Comparison of ENCODE assay signal across 16 mouse cellular contexts in the genomic region with DNA sequence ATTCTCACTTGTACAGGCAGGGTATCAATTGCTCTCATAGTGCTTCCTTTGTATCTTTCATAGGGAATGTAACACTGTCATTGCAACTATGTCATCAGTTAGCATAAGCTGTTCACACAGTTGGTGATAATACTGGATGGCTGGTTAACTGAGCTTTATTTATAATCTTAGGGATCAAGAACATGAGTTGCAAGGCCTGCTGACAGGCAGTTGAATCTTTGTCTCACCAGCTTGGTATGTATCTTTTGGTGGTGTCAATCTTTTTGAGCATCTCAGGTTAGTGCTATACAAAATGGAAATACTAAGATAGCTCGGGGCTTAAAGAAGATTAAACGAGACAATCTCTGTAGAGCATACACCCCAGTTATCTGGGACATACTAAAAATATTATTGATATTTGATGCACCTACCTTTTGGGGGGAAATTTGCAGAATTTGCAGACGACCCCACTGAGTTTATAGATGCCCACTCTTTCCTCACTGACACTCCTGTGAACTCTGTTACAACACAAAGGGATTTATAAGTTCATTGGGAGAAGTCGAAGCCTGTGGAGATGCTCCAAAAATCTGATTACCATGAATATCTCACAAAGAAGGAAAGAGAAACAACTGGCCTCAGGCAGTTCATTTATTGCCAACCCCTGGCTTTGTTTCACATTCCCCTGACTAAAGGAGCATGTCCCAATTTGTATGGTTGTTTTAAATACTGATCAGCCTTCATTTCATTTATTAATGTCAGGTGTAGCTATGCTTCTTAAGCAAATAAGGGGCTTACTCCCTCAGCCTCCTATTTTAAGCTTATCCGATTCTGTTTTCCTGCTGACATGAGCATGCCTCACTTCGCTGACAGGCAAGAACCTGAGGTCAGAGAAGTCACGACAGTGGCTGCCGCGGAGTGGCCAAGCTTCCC.
DNase-seq lines count a peak whose midpoint lies in the region; ATAC-seq and TF ChIP-seq lines count a peak whose summit lies in the region.
"Had no signal": no experiment of that assay in that cellular context is flagged by ENCODE, and none has a peak within 500 bp of the region (broad histone marks: within the 10 kb centered on the region; RNA-seq: fewer than 3 reads in every experiment).

No protein-coding gene starts in this region.

- H3K4me3 ChIP-seq in heart, adult 2 months = no peak overlapping the region
- H3K4me3 ChIP-seq in heart, embryonic 11.5 days (ENCODE audit: low read depth, low read length) = no peak overlapping the region
- H3K4me3 ChIP-seq in kidney, postnatal 0 days (replicated peaks; ENCODE audit: low read depth, low read length) = no peak overlapping the region
- no peak overlapping the region for H3K4me3 ChIP-seq in myocyte
- no peak overlapping the region for H3K4me3 ChIP-seq in cerebellum, adult 2 months (replicated peaks; ENCODE audit: insufficient read depth, low read depth, low read length)
- H3K4me3 ChIP-seq: forebrain, embryonic 13.5 days; midbrain, embryonic 13.5 days had no signal

- H3K4me2 ChIP-seq in heart, embryonic 11.5 days = no peak overlapping the region
- H3K4me2 ChIP-seq in kidney, postnatal 0 days (ENCODE audit: low read length) = no peak overlapping the region
- H3K4me2 ChIP-seq in myocyte (ENCODE audit: low read depth) = peak overlapping the region; percentile 30
- H3K4me2 ChIP-seq: forebrain, embryonic 13.5 days; midbrain, embryonic 13.5 days had no signal

- no peaks in the 10 kb centered on the region for H3K36me3 ChIP-seq in heart, adult 2 months (ENCODE audit: control insufficient read depth, insufficient read depth, low read length)
- no peaks in the 10 kb centered on the region for H3K36me3 ChIP-seq in heart, embryonic 11.5 days (ENCODE audit: control insufficient read depth, insufficient read depth, low read length)
- no peaks in the 10 kb centered on the region for H3K36me3 ChIP-seq in kidney, postnatal 0 days (ENCODE audit: insufficient read depth, low read length)
- H3K36me3 ChIP-seq in myocyte (ENCODE audit: control insufficient read depth, insufficient read depth) = no peaks in the 10 kb centered on the region
- H3K36me3 ChIP-seq: midbrain, embryonic 13.5 days had no signal

- no peak for TF ChIP-seq POLR2A in heart, adult 2 months (IDR thresholded peaks at IDR 0.05; ENCODE audit: insufficient read depth, low read depth, low read length)
- no peak for TF ChIP-seq POLR2A in myocyte (IDR thresholded peaks at IDR 0.05; ENCODE audit: insufficient read length, low read depth)
- no peak for TF ChIP-seq POLR2A in cerebellum, adult 2 months (IDR thresholded peaks at IDR 0.05; ENCODE audit: borderline replicate concordance, insufficient read depth, low read length)

- H3K9ac ChIP-seq in heart, adult 2 months (ENCODE audit: low read depth, low read length) = no peak overlapping the region
- no peak overlapping the region for H3K9ac ChIP-seq in heart, embryonic 11.5 days (ENCODE audit: low read depth, low read length)
- H3K9ac ChIP-seq in kidney, postnatal 0 days (ENCODE audit: low read depth, low read length) = no peak overlapping the region
- H3K9ac ChIP-seq: forebrain, embryonic 13.5 days; liver, embryonic 14.5 days; midbrain, embryonic 13.5 days had no signal

- TF ChIP-seq CTCF in heart, adult 2 months (IDR thresholded peaks at IDR 0.05) = no peak
- TF ChIP-seq CTCF in kidney, postnatal 0 days (IDR thresholded peaks at IDR 0.05; ENCODE audit: low read depth) = no peak
- TF ChIP-seq CTCF in cerebellum, adult 2 months (IDR thresholded peaks at IDR 0.05; ENCODE audit: borderline replicate concordance, insufficient read depth, low read depth, low read length) = no peak

- 38% methylated on average over 9 of the region's 9 CpGs for WGBS in heart, adult 2 months
- WGBS in heart, embryonic 11.5 days (ENCODE audit: insufficient replicate concordance) = 40% methylated on average over 9 of the region's 9 CpGs
- 65% methylated on average over 9 of the region's 9 CpGs for WGBS in kidney, postnatal 0 days
- 43% methylated on average over 9 of the region's 9 CpGs for whole genome bisulfite sequencing in cerebellum, adult 2 months

- DNase-seq in heart, adult 2 months = no peak
- DNase-seq in kidney, postnatal 0 days (ENCODE audit: low spot score) = no peak
- DNase-seq in kidney, adult 9 months = no peak
- peak; percentile 78 for DNase-seq in Muller cell, postnatal 12 days (ENCODE audit: inconsistent ontology term)
- no peak for DNase-seq in cerebellum, adult 2 months
- DNase-seq: cerebellum, adult 11-12 months; kidney, adult 8-10 months; left cerebral cortex, postnatal 4 days; thymus, postnatal 4 days had no signal

- H3K4me1 ChIP-seq in heart, adult 2 months (ENCODE audit: control insufficient read depth, insufficient read depth, low read length) = 0 out of 2 replicates have a peak, but pooled peaks cover 3% of the 10 kb centered on the region
- no peaks in the 10 kb centered on the region for H3K4me1 ChIP-seq in heart, embryonic 11.5 days (ENCODE audit: control insufficient read depth, insufficient read depth, low read length)
- H3K4me1 ChIP-seq in kidney, postnatal 0 days (replicated peaks; ENCODE audit: insufficient read depth, low read length) = no peaks in the 10 kb centered on the region
- no peaks in the 10 kb centered on the region for H3K4me1 ChIP-seq in cerebellum, adult 2 months (ENCODE audit: control insufficient read depth, insufficient read depth, low read length)
- H3K4me1 ChIP-seq: forebrain, embryonic 13.5 days; midbrain, embryonic 13.5 days had no signal

- intact Hi-C loops in heart, adult 2 months (cut with DNase I) = no loop called here

- H3ac ChIP-seq in myocyte (ENCODE audit: control insufficient read depth, insufficient read length) = no peak overlapping the region

- peak overlapping the region; percentile 52 for H3K27ac ChIP-seq in heart, adult 2 months
- H3K27ac ChIP-seq in heart, embryonic 11.5 days (ENCODE audit: low read depth, low read length) = no peak overlapping the region
- H3K27ac ChIP-seq in kidney, postnatal 0 days = 0 out of 2 replicates have a peak overlapping the region, but pooled peaks have one; percentile 54
- no peak overlapping the region for H3K27ac ChIP-seq in cerebellum, adult 2 months (ENCODE audit: insufficient read depth, low read length)
- H3K27ac ChIP-seq: forebrain, embryonic 13.5 days; liver, embryonic 14.5 days; macrophage; midbrain, embryonic 13.5 days had no signal

- no peaks in the 10 kb centered on the region for H3K79me2 ChIP-seq in heart, adult 2 months (replicated peaks; ENCODE audit: control insufficient read depth, insufficient read depth, low read length)
- H3K79me2 ChIP-seq in myocyte (ENCODE audit: control insufficient read depth, insufficient read depth) = no peaks in the 10 kb centered on the region

- 0 out of 2 replicates have a peak, but pooled peaks cover 2% of the 10 kb centered on the region for H3K9me3 ChIP-seq in heart, embryonic 11.5 days (replicated peaks; ENCODE audit: control insufficient read depth, low read length)
- no peaks in the 10 kb centered on the region for H3K9me3 ChIP-seq in kidney, postnatal 0 days (replicated peaks; ENCODE audit: low read length)
- H3K9me3 ChIP-seq: midbrain, embryonic 13.5 days had no signal

- H3K27me3 ChIP-seq in heart, adult 2 months (ENCODE audit: control insufficient read depth, insufficient read depth, low read length) = no peaks in the 10 kb centered on the region
- H3K27me3 ChIP-seq in heart, embryonic 11.5 days (ENCODE audit: control insufficient read depth, insufficient read depth, low read length) = no peaks in the 10 kb centered on the region
- no peaks in the 10 kb centered on the region for H3K27me3 ChIP-seq in kidney, postnatal 0 days (ENCODE audit: insufficient read depth, low read length)
- no peaks in the 10 kb centered on the region for H3K27me3 ChIP-seq in myocyte (ENCODE audit: control insufficient read depth, insufficient read depth, insufficient read length)
- no peaks in the 10 kb centered on the region; the same call in 1 of the 2 replicates for H3K27me3 ChIP-seq in cerebellum, adult 2 months (ENCODE audit: control insufficient read depth, insufficient read depth, low read length)
- H3K27me3 ChIP-seq: forebrain, embryonic 13.5 days; midbrain, embryonic 13.5 days had no signal

- no peak for ATAC-seq in heart, embryonic 11.5 days (replicated peaks; ENCODE audit: insufficient number of reproducible peaks, low FRiP score, low TSS enrichment)
- ATAC-seq in kidney, postnatal 0 days (replicated peaks; ENCODE audit: low FRiP score, low read depth) = no peak
- ATAC-seq: forebrain, embryonic 13.5 days; hindbrain, embryonic 16.5 days; midbrain, embryonic 13.5 days had no signal

- TF ChIP-seq EP300 in heart, adult 2 months (IDR thresholded peaks at IDR 0.05; ENCODE audit: insufficient read depth, low read depth, low read length) = no peak

TF ChIP-seq in myocyte, 11 proteins besides CTCF, POLR2A, EP300 and RAD21:
- TF ChIP-seq MYOD1 (IDR thresholded peaks at IDR 0.05; ENCODE audit: control insufficient read depth in 1 of 3, insufficient read length in 2 of 3, low read depth in 2 of 3) (peak in 2 of 3 experiments; percentile 31 to 46), CEBPB (IDR thresholded peaks at IDR 0.05; ENCODE audit: insufficient read depth, poor library complexity, severe bottlenecking) (0 out of 2 replicates have a peak, but pooled peaks have one; percentile 8), MAX (IDR thresholded peaks at IDR 0.05; ENCODE audit: low read depth) (no peak)

Comparison
In these comparisons a context has a peak if more than half of its experiments do, and no peak if none do; other contexts are left out.
1. H3K27ac ChIP-seq: peak in heart, adult 2 months (single experiment) and kidney, postnatal 0 days (single experiment); none in heart, embryonic 11.5 days (single experiment) and cerebellum, adult 2 months (single experiment).